Mouse (Mus musculus): Measurements from ENCODE around the gene Frmpd3.

- TF ChIP-seq EP300 (IDR thresholded peaks at IDR 0.05; ENCODE audit: insufficient read depth, low read depth, low read length), result no peak
- peak; percentile 84 for TF ChIP-seq POLR2A (IDR thresholded peaks at IDR 0.05; ENCODE audit: insufficient read depth, low read depth, low read length)
Observed at GRCm38 (mm10) chrX:140456279-140456731, 114.2 kb downstream of the Frmpd3 start, which contains the start of gene Prps1.

All from heart, adult 2 months (tissue).